Mouse (Mus musculus): ENCODE measurements around the gene Rgs12. TPM values are rescaled to one million over a fixed set of nuclear protein-coding genes. Genes with fewer than 3 reads are reported as not detected.
A peak's percentile ranks its signal among the peaks of the same experiment; 100 is the strongest.

Rgs12 gene
- polyA plus RNA-seq, 1 experiment from 2014 or later, result 13.9 TPM

DNA sequence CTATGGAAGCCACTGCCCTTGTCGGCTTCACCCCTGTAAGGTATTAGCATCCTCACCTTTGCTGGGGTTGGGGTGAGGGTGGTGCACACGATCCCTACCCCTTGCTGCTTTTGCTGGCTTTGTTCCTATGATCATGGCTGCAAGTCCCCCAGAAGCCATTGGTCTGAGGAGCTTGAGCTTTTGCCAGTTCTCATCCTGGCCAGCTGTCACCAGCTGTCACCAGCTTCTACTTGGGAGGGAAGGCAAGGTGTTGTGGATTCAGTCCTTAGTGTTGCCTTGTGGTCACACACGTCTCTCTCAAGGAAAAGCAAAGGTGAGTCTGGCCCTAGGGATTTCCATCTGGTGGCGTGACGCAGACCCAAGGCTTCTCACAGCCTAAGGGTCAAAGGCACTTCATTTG is 39.4 kb downstream of the Rgs12 start:
- Histone ChIP-seq H3K4me2 (ENCODE audit: low read depth, low read length) (no peak overlapping the region), H3K27me3 (replicated peaks; ENCODE audit: control insufficient read depth, insufficient read depth, low read length) (0 out of 2 replicates have a peak, but pooled peaks cover 6% of the 10 kb centered on the region), H3K36me3 (ENCODE audit: control insufficient read depth, insufficient read depth, low read length) (no peaks in the 10 kb centered on the region), H3K4me3 (ENCODE audit: low read length) (no peak overlapping the region), H3K27ac (ENCODE audit: low read length) (peak overlapping the region; percentile 37), H3K9ac (ENCODE audit: low read depth, low read length) (no peak overlapping the region), H3K4me1 (ENCODE audit: control insufficient read depth, insufficient read depth, low read length) (peaks cover 5% of the 10 kb centered on the region; the same call in 1 of the 2 replicates), H3K9me3 (ENCODE audit: control insufficient read depth, low read length) (no peaks in the 10 kb centered on the region)
- ATAC-seq, result no peak
- 87% methylated on average over 5 of the region's 5 CpGs for WGBS

DNA sequence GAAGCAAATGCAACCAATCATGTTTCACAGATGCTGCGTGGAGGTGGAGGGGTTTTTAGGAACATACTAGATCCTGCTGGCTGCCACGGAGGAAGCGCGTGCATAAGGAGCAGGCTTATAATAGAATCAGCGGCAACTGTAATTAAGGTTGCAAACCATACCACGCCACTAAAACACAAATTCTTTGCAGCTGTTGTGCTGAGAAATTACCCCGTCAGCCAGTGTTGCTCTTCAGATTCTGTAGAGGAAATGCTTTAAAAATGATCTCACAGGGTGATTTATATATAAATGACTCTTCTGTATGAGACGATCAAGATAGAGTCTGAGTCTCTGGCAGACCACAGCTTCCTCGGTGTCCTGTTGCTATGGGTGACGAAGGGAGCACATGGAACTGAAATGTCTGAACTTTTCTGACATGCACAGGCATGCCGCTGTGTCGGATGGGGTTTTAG is 40.1 kb downstream of the Rgs12 start:
- no peak overlapping the region for H3K4me2 ChIP-seq (ENCODE audit: low read depth, low read length)
- H3K4me1 ChIP-seq (ENCODE audit: control insufficient read depth, insufficient read depth, low read length), result peaks cover 5% of the 10 kb centered on the region; the same call in 1 of the 2 replicates
- 0 out of 2 replicates have a peak, but pooled peaks cover 4% of the 10 kb centered on the region for H3K27me3 ChIP-seq (replicated peaks; ENCODE audit: control insufficient read depth, insufficient read depth, low read length)
- H3K9ac ChIP-seq (ENCODE audit: low read depth, low read length), result no peak overlapping the region
- ATAC-seq, result no peak
- no peaks in the 10 kb centered on the region for H3K36me3 ChIP-seq (ENCODE audit: control insufficient read depth, insufficient read depth, low read length)
- peak overlapping the region; percentile 37; the same call in 1 of the 2 replicates for H3K27ac ChIP-seq (ENCODE audit: low read length)
- H3K9me3 ChIP-seq (ENCODE audit: control insufficient read depth, low read length), result no peaks in the 10 kb centered on the region
- H3K4me3 ChIP-seq (ENCODE audit: low read length), result no peak overlapping the region
- 58% methylated on average over 12 of the region's 12 CpGs for WGBS

DNA sequence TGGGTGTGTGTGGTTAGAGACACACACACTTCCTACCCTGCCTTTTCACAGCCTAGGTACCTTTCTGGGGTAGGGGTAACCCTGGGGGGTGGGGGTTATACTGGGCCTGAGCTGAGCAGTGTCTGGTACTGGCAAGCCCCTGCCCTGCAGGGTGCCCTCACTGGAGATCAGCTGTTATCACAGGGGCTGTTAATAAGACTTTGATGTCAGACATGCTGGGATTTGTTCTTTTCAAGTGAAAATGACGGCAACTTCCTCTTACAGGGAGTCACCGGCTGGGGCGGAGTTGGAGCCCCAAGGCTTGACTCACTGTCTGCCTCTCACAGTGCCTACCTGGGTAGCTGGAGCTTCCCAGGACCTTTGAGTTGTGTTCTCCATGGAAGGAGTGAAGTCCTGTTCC is 49.5 kb downstream of the Rgs12 start:
- Histone ChIP-seq H3K27me3 (replicated peaks; ENCODE audit: control insufficient read depth, insufficient read depth, low read length) (no peaks in the 10 kb centered on the region), H3K4me3 (ENCODE audit: low read length) (no peak overlapping the region), H3K9ac (ENCODE audit: low read depth, low read length) (no peak overlapping the region), H3K27ac (ENCODE audit: low read length) (no peak overlapping the region), H3K36me3 (ENCODE audit: control insufficient read depth, insufficient read depth, low read length) (no peaks in the 10 kb centered on the region), H3K4me2 (ENCODE audit: low read depth, low read length) (no peak overlapping the region), H3K4me1 (ENCODE audit: control insufficient read depth, insufficient read depth, low read length) (peaks cover 2% of the 10 kb centered on the region; the same call in 1 of the 2 replicates), H3K9me3 (ENCODE audit: control insufficient read depth, low read length) (no peaks in the 10 kb centered on the region)
- WGBS, result 46% methylated on average over 3 of the region's 3 CpGs
- peak; percentile 68; the same call in 1 of the 2 replicates for ATAC-seq

- WGBS, result 79% methylated on average over 6 of the region's 6 CpGs
- no peaks in the 10 kb centered on the region for H3K9me3 ChIP-seq (ENCODE audit: control insufficient read depth, low read length)
- ATAC-seq, result no peak
Measured at GRCm38 (mm10) chr5:34999281-34999680, 50.0 kb downstream of the Rgs12 start.

GRCm38 (mm10) chr5:35000323-35000722 is 51.1 kb downstream of the Rgs12 start:
- no peak for ATAC-seq
- Histone ChIP-seq H3K27me3 (replicated peaks; ENCODE audit: control insufficient read depth, insufficient read depth, low read length) (no peaks in the 10 kb centered on the region), H3K4me3 (ENCODE audit: low read length) (no peak overlapping the region), H3K4me1 (ENCODE audit: control insufficient read depth, insufficient read depth, low read length) (peaks cover 2% of the 10 kb centered on the region; the same call in 1 of the 2 replicates), H3K4me2 (ENCODE audit: low read depth, low read length) (no peak overlapping the region), H3K36me3 (ENCODE audit: control insufficient read depth, insufficient read depth, low read length) (no peaks in the 10 kb centered on the region), H3K27ac (ENCODE audit: low read length) (no peak overlapping the region), H3K9me3 (ENCODE audit: control insufficient read depth, low read length) (no peaks in the 10 kb centered on the region), H3K9ac (ENCODE audit: low read depth, low read length) (no peak overlapping the region)

More at GRCm38 (mm10) chr5:34999281-34999680, 50.0 kb downstream of the Rgs12 start:
- no peak overlapping the region for H3K9ac ChIP-seq (ENCODE audit: low read depth, low read length)
- peaks cover 2% of the 10 kb centered on the region; the same call in 1 of the 2 replicates for H3K4me1 ChIP-seq (ENCODE audit: control insufficient read depth, insufficient read depth, low read length)
- H3K36me3 ChIP-seq (ENCODE audit: control insufficient read depth, insufficient read depth, low read length), result no peaks in the 10 kb centered on the region
- no peak overlapping the region for H3K4me2 ChIP-seq (ENCODE audit: low read depth, low read length)
- no peaks in the 10 kb centered on the region for H3K27me3 ChIP-seq (replicated peaks; ENCODE audit: control insufficient read depth, insufficient read depth, low read length)
- H3K4me3 ChIP-seq (ENCODE audit: low read length), result no peak overlapping the region
- H3K27ac ChIP-seq (ENCODE audit: low read length), result no peak overlapping the region

DNA sequence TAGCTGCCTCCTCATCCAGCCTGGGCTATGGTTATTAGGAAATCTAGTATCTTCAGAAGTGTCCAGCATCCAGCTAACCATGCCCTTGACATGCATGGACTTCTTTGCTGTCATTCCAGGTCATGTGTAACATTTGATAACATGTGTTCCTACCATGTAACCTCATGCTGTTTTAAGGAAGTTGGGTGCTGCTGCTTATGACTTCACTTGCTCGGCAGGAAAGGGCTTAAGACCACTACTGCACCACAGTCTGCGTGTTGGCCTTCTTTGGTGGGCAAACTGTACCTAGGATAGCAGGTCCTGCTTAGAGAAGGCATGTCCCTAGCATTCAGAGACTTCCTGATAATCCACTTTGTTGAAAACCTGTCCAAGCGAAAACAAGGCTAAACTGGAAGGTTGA is 51.9 kb downstream of the Rgs12 start:
- WGBS, result 69% methylated on average over 3 of the region's 3 CpGs
- Histone ChIP-seq H3K27me3 (replicated peaks; ENCODE audit: control insufficient read depth, insufficient read depth, low read length) (no peaks in the 10 kb centered on the region), H3K4me1 (ENCODE audit: control insufficient read depth, insufficient read depth, low read length) (peaks cover 2% of the 10 kb centered on the region; the same call in 1 of the 2 replicates), H3K4me2 (ENCODE audit: low read depth, low read length) (no peak overlapping the region), H3K9me3 (ENCODE audit: control insufficient read depth, low read length) (no peaks in the 10 kb centered on the region), H3K27ac (ENCODE audit: low read length) (no peak overlapping the region), H3K9ac (ENCODE audit: low read depth, low read length) (no peak overlapping the region), H3K36me3 (ENCODE audit: control insufficient read depth, insufficient read depth, low read length) (no peaks in the 10 kb centered on the region), H3K4me3 (ENCODE audit: low read length) (no peak overlapping the region)
- no peak for ATAC-seq

DNA sequence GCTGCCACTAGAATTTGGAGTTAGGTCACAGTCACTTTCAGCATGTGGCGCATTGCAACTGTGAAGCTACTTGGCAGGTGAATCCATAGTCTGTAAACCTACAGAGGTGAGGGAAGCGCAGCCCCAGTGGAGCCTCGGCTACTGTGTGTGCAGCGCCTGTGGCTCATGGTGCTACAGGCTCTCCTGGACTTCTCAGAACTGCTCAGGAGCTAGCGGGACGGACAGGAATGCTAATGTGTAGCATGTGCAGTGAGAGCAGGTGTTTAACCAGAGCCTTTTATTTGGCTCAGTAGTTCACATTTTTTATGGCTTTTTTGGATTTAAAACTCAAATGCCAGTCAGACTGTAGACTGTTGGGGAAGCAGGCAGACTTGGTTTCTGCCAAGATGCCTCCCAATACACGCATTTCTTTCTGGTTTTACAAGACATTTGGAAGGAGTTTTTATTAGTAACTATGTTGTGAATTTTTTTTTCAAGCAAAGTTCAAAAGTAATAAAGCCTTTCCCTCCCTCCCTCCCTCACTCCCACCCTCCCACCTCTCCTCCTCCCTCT is 54.4 kb downstream of the Rgs12 start:
- H3K4me3 ChIP-seq (ENCODE audit: low read length), result no peak overlapping the region
- H3K36me3 ChIP-seq (ENCODE audit: control insufficient read depth, insufficient read depth, low read length), result no peaks in the 10 kb centered on the region
- H3K4me2 ChIP-seq (ENCODE audit: low read depth, low read length), result no peak overlapping the region
- no peak overlapping the region for H3K9ac ChIP-seq (ENCODE audit: low read depth, low read length)
- no peak overlapping the region for H3K27ac ChIP-seq (ENCODE audit: low read length)
- peaks cover 1% of the 10 kb centered on the region; the same call in 1 of the 2 replicates for H3K4me1 ChIP-seq (ENCODE audit: control insufficient read depth, insufficient read depth, low read length)
- no peaks in the 10 kb centered on the region for H3K27me3 ChIP-seq (replicated peaks; ENCODE audit: control insufficient read depth, insufficient read depth, low read length)
- no peak for ATAC-seq
- H3K9me3 ChIP-seq (ENCODE audit: control insufficient read depth, low read length), result no peaks in the 10 kb centered on the region
- 82% methylated on average over 7 of the region's 7 CpGs for WGBS

DNA sequence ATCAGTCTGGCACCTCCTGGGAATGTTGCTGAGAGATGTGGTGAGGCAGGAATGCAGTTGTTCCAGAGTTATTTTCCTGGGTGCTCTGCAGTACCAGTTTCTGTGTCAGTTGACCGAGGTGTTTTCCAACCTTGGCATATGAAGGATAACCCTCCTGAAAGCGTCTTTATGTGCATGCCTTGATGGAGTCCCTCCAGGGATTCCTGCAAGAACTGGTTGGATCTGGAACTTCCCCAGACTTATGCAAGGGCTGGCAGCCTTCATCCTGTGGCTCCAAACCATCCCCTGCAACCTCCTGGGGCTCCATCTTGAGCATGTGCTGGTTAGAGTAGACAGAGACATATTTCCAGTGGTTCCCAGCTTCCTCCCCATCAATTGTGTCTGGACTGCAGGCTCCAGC is 55.5 kb downstream of the Rgs12 start:
- no peaks in the 10 kb centered on the region for H3K4me1 ChIP-seq (ENCODE audit: control insufficient read depth, insufficient read depth, low read length)
- ATAC-seq, result no peak
- no peaks in the 10 kb centered on the region for H3K27me3 ChIP-seq (replicated peaks; ENCODE audit: control insufficient read depth, insufficient read depth, low read length)
- no peaks in the 10 kb centered on the region for H3K36me3 ChIP-seq (ENCODE audit: control insufficient read depth, insufficient read depth, low read length)
- no peak overlapping the region for H3K27ac ChIP-seq (ENCODE audit: low read length)
- no peak overlapping the region for H3K9ac ChIP-seq (ENCODE audit: low read depth, low read length)
- no peak overlapping the region for H3K4me2 ChIP-seq (ENCODE audit: low read depth, low read length)
- H3K9me3 ChIP-seq (ENCODE audit: control insufficient read depth, low read length), result no peaks in the 10 kb centered on the region
- H3K4me3 ChIP-seq (ENCODE audit: low read length), result no peak overlapping the region
- WGBS, result 90% methylated on average over 2 of the region's 2 CpGs

DNA sequence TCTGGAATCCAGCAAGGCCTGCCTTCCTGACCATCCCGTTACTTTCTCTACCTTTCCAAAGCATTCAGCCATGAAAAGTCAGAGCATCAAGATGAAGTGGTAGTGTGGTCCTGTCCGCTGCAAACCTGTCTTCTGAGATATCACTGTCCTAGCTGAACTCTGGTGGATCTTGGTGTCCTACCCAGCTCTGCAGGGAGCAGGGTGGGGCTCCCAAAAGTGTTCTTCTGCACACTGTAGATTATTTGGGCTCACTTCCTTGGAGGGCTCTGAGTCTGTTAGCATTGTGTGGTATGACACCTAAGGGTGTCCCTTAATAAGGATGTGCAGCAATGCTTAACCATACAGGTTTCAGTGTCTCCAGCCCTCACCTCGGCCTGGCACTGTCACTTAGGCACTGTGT is 56.4 kb downstream of the Rgs12 start:
- Histone ChIP-seq H3K27ac (ENCODE audit: low read length) (no peak overlapping the region), H3K27me3 (replicated peaks; ENCODE audit: control insufficient read depth, insufficient read depth, low read length) (no peaks in the 10 kb centered on the region), H3K4me1 (ENCODE audit: control insufficient read depth, insufficient read depth, low read length) (no peaks in the 10 kb centered on the region), H3K4me3 (ENCODE audit: low read length) (no peak overlapping the region), H3K4me2 (ENCODE audit: low read depth, low read length) (no peak overlapping the region), H3K9ac (ENCODE audit: low read depth, low read length) (no peak overlapping the region), H3K9me3 (ENCODE audit: control insufficient read depth, low read length) (no peaks in the 10 kb centered on the region), H3K36me3 (ENCODE audit: control insufficient read depth, insufficient read depth, low read length) (no peaks in the 10 kb centered on the region)
- 92% methylated on average over 3 of the region's 3 CpGs for WGBS
- ATAC-seq, result no peak

- no peak overlapping the region for H3K4me2 ChIP-seq (ENCODE audit: low read depth, low read length)
- no peak overlapping the region for H3K27ac ChIP-seq (ENCODE audit: low read length)
- H3K27me3 ChIP-seq (replicated peaks; ENCODE audit: control insufficient read depth, insufficient read depth, low read length), result no peaks in the 10 kb centered on the region
- ATAC-seq, result no peak
- no peak overlapping the region for H3K9ac ChIP-seq (ENCODE audit: low read depth, low read length)
- no peaks in the 10 kb centered on the region for H3K9me3 ChIP-seq (ENCODE audit: control insufficient read depth, low read length)
- H3K4me1 ChIP-seq (ENCODE audit: control insufficient read depth, insufficient read depth, low read length), result no peaks in the 10 kb centered on the region
- WGBS, result 58% methylated on average over 2 of the region's 2 CpGs
- no peaks in the 10 kb centered on the region for H3K36me3 ChIP-seq (ENCODE audit: control insufficient read depth, insufficient read depth, low read length)
- no peak overlapping the region for H3K4me3 ChIP-seq (ENCODE audit: low read length)
Measured at GRCm38 (mm10) chr5:35006599-35006998, 57.4 kb downstream of the Rgs12 start.
